Mouse (Mus musculus): ENCODE measurements around the gene Olfr1414.
"Not testable (repeated sequence)": the region's sequence is repeated elsewhere in the genome, so short reads cannot be mapped to it uniquely, and the experiment has no call there.

Olfr1414 gene

DNA sequence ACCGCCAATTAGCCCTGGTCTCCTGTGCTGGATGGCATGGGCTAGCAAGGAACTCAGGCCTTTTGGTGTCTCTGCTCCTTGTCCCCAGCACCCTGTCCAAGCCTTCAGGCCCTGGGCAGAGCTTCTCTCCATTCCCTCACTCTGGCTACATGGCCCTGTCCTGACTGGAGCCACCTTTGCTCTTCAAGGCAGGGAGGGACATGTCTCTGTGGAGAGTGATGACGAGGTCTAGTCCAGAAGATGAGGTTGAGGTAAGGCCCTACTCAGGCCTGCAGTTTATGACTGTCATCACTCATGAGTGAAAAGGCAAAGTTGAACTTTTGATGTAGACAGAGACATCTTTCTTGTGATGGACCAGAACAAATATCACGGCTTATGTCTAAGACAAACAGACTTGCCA is at the start of gene Olfr1414:
Gene Olfr1414, minus strand, starts transcription at position 101 of the 400 bp plus-strand sequence.
- DNase-seq (ENCODE audit: extremely low spot score): no peak

DNA sequence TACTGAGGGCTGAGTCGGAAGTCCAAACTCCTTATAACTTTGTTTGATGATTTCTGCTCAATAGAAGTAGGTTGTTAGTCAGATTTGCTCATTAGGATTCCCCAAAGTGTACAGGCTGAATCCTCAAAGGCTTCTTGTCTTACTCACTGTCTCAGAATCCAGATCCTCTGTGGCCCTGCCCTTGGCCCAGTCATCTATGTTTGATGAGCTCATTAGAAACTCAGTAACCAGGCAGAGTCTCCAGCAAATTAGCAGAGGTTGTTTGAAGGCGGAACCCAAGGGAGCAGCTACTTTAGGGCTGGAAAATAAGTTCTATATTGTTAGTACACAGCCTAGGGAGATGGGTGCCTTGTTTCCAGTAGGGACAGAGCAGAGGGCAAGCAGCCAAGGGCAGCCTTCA is 27.5 kb upstream of the Olfr1414 start:
- no peak for DNase-seq (ENCODE audit: extremely low spot score)

DNA sequence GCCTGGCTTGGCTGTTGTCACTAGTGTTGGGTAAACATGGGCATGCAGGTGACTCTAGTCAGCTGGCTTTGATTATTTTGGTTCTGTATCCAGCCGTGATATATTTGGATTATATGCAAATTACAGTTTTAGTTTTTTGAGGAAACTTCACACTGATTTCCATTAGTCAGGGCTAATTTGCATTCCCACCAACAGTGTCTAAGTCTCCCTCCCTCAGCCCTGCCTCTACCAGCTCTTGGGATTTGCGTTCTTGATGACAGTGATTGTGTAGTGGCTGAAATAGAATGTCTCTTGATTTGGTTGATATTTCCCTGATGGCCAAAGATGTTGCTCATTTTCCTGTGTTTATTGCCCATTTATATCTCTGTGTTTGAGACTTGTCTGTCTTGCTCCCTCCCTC is 20.6 kb upstream of the Olfr1414 start:
- no peak for DNase-seq (ENCODE audit: extremely low spot score)

DNA sequence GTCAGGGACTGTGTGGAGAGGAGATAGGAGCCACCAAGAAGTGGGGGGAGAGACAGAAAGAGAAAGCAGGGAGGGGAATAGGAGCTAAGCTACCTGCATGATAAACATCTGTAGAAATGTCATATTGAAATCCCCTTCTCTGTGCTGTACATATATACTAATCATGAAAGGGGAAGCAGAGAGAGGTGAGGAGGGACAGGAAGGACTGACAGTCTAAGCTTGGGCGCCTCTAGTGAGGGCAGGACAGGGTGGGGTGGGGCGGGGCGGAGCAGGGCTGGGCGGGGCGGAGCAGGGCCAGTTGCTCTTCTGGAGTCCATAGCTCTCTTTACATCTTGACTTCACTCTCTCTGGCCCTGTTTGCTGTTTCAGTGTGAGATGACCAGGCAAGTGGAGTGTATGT is 18.5 kb upstream of the Olfr1414 start:
- no peak for DNase-seq (ENCODE audit: extremely low spot score)

DNA sequence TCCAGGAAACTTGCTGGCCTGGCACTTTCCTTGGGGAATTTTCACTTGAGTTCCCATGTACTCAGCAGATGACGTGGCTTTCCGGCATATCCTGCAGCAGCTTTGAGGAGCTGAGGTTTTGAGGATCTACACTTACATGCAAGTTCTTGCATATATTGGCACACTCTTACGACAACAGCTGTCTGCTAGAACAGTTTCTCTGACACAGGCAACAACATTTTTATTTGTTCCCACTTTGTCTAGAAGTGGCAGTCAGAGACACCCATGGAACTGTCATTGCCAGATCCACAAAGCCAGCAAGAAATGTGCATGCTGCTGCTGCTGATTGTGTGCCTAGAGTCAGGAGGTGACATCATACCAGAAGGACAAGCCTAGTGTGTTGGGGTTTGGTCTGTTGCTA is 5.3 kb upstream of the Olfr1414 start:
- no peak for DNase-seq (ENCODE audit: extremely low spot score)

DNA sequence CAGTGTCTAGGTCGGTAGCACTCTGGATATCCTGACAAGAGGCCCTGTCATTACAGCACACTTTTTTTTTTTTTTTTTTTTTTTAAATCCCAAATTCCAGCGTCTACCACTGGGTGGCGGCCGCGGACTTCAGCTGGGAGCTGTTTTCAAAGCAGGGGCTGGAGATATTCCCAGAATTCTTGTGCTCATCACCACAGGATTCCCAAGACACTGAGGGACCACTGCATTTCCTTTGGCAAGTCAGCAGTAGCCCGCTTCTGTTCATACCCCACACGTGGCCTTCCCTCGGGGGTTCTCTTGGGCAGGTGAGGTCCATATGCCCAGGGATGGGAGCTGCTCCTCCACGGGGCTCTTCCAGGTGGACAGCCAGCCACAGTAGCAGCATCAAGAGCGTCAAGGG is 2.9 kb upstream of the Olfr1414 start:
- DNase-seq (ENCODE audit: extremely low spot score): peak; percentile 42

DNA sequence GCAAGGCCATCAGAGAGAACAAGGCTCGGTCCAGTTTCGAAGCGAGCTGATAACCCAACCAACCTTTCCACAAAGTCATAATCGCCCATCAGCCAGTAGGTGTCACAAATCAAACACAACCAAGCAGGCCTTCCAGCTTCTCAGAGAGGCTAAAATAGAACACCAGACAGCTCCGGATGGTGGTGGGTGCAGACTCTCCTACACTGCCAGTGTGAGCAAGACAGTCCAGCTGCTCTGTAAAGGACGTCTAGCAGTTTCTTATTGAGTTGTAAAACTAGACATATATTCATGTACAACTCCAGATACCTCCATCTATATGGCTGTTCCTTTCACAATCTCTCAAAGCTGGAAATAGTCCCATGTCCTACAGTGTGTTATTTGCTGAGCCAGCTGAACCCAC is 585 bp upstream of the Olfr1414 start:
- DNase-seq (ENCODE audit: extremely low spot score): no peak

DNA sequence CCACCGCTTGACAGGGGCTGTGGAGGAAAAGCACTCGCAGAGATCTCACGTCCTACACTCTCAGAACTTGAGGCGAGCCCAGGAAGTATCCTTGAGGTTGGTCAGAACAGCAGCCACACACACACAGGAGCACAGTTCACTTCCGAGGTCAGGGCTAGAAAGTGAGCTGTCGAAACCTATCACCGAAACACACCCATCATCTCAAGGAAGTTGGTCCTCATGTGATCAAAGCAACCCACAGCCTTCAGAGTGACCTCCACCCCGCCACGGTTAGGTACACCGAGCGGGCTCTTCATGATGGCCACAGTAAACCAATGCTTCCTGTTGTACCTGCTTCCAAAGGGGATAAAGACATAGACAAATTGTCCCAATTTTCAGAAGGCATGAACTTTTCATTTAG is 3.1 kb downstream of the Olfr1414 start:
- DNase-seq (ENCODE audit: extremely low spot score): no peak

DNA sequence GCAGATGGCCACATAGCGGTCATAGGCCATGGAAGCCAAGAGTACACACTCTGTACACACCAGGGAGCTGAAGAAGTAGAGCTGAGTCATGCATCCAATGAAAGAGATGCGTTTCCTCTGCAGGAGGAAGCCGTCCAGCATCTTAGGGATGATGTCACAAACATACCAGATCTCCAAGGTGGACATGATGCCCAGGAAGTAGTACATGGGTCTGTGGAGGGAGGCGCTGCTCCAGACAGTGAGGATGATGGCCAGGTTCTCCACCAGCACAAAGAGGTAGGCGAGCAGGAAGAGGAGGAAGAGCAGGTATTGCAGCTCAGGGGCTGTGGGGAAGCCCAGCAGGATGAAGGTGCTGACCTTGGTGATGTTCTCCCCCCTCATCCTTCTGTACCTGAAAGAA is 6.8 kb downstream of the Olfr1414 start:
- DNase-seq (ENCODE audit: extremely low spot score): not testable (repeated sequence)

DNA sequence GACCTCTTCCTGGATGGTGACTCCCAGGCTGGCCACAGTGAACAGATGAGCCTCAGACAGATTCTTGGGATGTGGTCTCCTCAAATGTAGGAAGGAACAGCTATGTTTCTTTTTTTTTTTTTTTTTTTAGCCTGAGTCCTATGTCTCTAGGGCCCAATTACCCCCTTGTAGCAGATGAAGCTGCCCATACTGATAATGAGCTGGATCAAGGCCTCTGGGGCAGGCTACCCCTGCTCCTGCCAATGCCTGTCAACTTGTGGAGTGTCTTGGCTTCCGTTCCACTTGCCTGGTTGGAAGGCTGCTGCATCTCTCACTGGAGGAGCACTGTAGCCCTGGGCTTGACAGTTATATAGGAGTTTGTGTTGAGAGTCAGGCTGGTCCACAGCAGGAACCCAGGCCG is 22.5 kb downstream of the Olfr1414 start, which contains the start of gene Olfr1415:
Gene Olfr1415, minus strand, starts transcription at position 101 of the 400 bp plus-strand sequence.
- DNase-seq (ENCODE audit: extremely low spot score): no peak

DNA sequence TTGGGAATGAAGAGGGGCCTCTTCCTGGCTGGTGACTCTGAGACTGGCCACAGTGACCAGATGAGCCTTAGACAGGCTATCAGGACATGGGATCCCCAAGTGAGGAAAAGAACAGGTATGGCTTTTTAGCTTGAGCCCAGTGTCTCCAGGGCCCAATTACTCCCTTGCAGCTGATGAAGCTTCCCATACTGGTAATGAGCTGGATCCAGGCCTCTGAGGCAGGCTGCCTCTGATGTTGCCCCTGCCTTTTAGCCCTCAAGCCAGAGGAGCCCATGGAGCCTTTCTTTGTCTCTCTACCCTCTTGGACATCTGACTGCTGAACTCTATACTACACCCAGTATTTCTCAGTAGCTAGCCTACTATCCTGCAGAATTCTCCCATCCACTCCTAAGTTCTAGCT is 33.4 kb downstream of the Olfr1414 start, which contains the start of gene Olfr1416:
Gene Olfr1416, minus strand, starts transcription at position 101 of the 400 bp plus-strand sequence.
- no peak for DNase-seq (ENCODE audit: extremely low spot score)

DNA sequence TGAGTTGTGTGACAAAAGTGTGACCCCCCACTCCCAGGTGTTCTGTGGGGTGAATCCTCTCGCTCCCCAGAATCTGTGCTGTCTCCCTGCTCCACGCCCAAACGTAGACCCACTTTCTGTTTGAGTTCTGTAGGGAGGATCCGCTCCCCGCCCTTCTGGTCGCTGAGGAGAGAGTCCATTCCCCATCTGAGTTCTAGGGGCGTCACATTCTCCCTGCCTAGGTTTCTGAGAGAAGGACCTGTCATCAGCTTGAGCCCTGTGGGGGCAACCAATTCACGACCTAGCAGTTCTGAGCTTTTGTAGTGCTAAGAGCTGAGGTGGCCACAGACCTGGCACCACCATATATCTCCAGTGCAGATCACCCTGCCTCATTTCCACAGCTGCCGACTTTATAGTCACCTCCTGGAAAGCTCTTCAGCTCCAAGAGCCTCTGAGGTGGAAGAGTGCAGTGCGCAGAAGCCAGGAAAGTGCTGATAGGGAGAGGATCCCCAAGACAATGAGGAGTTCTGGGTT is 44.3 kb downstream of the Olfr1414 start:
- no peak for DNase-seq (ENCODE audit: extremely low spot score)

DNA sequence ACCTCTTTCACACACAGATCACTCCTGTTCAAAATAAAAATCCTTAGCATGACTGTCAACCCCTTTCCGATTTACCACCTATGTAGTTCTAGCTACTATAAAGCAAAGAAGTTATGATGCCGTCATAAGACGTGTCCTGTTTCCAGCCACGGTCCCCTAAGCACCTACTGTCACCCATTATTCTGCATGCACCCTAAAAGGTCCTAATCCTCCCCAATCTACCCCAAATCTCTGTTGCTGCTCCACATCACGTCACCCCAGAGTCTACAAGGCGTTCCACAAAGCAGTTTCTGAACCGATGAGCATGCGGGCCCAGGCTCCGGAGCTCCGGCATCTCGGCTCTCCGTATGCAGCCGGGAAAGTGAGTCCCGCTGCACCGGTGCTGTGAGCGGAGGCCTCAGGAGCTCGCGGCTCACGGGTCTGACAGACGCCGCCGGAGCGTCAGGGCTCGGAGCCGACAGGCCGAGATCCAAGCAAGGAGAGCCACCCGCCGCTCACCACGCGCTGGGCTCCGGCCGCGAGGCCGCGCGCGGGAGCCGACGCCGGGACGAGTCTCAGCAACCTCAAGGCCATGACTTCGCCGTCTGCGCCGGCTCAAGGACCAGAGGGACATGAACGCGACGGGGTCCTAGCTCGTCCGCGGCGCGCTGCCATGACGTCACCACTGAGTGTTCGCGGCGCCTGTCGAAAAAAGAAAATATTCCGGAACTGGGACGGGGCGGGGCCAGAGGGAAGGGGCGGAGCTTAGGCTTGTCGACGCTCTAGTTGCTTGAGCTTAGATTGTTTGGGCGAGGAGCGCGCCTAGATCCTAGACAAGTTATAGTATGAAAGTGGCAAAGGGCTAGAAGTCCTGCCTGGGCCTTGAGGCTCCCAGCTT is 45.1 kb downstream of the Olfr1414 start, which contains the start of gene Ndufa10:
Gene Ndufa10, minus strand, starts transcription at position 696 of the 877 bp plus-strand sequence.
- DNase-seq (ENCODE audit: extremely low spot score): peak; percentile 97

DNA sequence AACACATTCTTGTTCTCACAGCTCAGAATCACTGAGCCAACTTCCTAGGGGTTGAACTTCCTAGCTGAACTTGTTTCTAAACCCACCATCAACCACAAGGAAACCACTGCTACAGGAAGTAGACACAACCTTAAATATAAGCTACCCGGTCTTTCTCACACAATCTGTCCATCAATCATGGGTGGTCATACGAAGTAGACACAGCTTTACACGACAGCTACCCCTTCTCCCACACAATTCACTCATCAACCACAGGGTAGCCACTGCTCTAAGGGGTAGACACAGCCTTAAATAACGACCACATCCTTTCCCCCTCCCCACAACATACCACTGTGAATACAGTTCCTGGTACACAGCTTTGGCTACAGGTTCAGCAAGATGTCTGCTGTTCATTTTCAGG is 49.6 kb downstream of the Olfr1414 start:
- DNase-seq (ENCODE audit: extremely low spot score): no peak

DNA sequence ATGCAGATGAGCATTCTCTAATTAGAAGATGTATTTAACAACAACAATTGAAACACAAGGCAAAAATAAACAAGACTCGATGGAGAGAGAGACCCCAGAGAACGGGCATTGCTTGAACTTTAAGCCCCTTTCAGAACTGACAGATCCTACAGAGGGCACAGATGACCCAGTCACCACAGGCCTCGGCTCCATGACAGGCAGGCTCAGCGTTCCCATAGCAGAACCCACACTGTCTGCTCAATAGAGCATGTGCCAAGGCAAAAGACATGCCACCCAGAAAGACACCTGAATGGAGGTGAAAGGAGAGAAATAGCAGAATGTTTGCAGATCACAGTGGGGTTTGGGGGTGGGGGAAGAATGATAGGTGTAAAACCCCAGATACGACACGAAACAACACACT is 60.0 kb downstream of the Olfr1414 start:
- DNase-seq (ENCODE audit: extremely low spot score): no peak

DNA sequence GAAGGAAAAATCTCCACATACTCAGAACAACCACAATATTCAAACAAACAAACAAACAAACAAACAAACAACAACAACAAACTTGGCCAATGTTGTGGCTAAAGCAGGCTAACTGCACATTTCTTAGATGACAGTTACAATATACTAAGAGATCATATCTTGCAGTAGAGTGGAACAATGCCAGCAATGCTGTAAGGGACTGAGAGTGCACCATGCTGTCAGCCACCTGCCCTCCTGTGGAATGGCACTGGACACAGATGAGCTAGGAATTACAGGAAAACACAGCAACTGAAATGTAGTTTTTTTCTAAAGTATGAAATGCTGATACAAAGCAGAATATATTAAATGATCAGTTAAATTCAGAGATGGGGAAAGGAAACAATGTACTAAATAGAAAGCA is 60.7 kb downstream of the Olfr1414 start:
- DNase-seq (ENCODE audit: extremely low spot score): no peak

Measured in embryo, embryonic 9.5 days (tissue).